Mouse (Mus musculus): ENCODE results near the gene Olfr1116.
"Not testable (repeated sequence)": the region's sequence is repeated elsewhere in the genome, so short reads cannot be mapped to it uniquely, and the experiment has no call there.

The Olfr1116 gene

DNA sequence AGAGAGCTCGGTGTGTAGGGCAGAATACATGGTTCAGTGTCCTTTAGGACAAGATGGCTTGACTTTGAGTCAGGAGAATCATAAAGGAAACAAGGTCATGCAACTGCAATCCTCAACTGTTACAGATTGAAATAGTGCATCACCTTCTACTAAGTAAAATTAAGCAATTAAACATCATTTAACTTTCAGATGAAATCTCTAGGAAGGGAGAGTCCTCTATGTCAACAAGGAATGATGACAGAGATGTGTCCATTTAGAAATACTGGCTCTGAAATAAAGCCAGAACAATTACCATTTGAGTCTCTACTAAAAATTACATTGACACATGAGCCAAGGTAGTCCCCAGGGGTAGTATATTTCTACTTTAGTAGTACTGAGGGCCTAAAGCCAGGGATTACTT is at the start of gene Olfr1116:
Olfr1116 (plus strand) TSS at position 301 of the 400 bp plus-strand sequence.
- DNase-seq (ENCODE audit: low read depth in 2 of 2, low spot score in 2 of 2) = no peak

DNA sequence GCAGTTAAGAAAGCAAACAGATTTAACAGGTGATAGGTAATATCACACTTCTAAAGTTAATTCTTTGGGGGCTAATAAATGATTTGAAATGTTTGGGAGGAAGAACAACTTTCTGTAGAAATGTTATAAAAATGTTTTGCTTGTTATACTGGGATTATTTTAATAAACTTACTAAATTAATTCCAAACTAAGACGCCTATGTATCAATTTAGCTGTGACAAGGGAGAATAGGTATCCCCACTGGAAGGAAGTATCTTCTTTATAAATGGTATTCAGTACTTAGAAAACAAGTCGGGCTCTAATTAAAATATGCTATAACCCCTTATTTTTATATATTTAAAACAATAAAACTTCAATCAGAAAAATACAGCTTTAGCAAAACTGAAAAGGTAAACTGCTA is 19.6 kb upstream of the Olfr1116 start, which contains the start of gene Olfr1115:
Olfr1115 (plus strand) TSS at position 301 of the 400 bp plus-strand sequence.
- no peak for DNase-seq (ENCODE audit: low read depth in 2 of 2, low spot score in 2 of 2)

DNA sequence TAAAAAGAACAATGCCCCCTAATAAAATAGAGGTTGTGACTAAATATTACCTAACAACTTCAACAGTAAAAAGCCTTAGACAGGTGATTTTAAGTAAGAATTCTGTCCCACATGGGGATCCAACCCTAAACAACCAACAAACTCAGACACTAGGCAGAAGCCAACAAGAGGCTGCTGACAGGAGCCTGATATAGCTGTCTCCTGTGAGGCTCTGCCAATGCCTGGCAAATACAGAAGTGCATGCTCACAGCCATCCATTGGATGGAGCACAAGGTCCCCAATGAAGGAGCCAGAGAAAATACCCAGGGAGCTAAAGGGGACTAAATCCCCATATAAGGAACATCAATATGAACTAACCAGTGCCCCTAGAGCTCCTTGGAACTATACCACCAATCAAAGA is 26.6 kb downstream of the Olfr1116 start:
- DNase-seq (ENCODE audit: low read depth in 2 of 2, low spot score in 2 of 2) = not testable (repeated sequence)

DNA sequence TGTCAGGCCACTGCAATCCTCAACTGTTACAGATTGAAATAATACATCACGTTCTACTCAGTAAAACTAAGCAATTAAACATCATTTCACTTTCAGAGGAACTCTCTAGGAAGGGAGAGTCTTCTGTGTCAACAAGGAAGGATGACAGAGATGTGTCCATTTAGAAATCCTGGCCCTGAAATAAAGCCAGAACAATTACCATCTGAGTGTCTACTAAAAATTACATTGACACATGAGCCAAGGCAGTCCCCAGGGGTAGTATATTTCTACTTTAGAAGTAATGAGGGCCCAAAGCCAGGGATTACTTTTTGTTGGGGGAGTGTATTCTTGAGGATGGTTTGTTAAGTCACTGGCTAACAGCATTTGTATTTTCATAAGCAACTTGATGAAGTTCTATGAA is 39.9 kb downstream of the Olfr1116 start, which contains the start of gene Olfr1118:
Olfr1118 (plus strand) TSS at position 301 of the 400 bp plus-strand sequence.
- no peak for DNase-seq (ENCODE audit: low read depth in 2 of 2, low spot score in 2 of 2)

All from CD8-positive naive resting alpha-beta T cell, adult 2 months (primary cell).